Mouse (Mus musculus) activated CD4-positive, CD25-positive, alpha-beta regulatory T cell, adult 4 months (primary cell): ENCODE results near the gene Wdr3. TPM values are rescaled to one million over a fixed set of nuclear protein-coding genes. Genes with fewer than 3 reads are reported as not detected.

Source experiments
- ATAC-seq: one replicate; pipeline ENCODE4 v1.8.0; 2017
- polyA plus RNA-seq, 2 experiments: library from polyadenylated mRNA; unstranded; fragments of 100-300 nt; shearing (Covaris generic); gene quantifications; one replicate each; pipeline ENCODE4 v1.2.1; 2017

Gene Wdr3
- polyA plus RNA-seq: 10 to 100 TPM; 30.9 to 41.0 TPM

DNA sequence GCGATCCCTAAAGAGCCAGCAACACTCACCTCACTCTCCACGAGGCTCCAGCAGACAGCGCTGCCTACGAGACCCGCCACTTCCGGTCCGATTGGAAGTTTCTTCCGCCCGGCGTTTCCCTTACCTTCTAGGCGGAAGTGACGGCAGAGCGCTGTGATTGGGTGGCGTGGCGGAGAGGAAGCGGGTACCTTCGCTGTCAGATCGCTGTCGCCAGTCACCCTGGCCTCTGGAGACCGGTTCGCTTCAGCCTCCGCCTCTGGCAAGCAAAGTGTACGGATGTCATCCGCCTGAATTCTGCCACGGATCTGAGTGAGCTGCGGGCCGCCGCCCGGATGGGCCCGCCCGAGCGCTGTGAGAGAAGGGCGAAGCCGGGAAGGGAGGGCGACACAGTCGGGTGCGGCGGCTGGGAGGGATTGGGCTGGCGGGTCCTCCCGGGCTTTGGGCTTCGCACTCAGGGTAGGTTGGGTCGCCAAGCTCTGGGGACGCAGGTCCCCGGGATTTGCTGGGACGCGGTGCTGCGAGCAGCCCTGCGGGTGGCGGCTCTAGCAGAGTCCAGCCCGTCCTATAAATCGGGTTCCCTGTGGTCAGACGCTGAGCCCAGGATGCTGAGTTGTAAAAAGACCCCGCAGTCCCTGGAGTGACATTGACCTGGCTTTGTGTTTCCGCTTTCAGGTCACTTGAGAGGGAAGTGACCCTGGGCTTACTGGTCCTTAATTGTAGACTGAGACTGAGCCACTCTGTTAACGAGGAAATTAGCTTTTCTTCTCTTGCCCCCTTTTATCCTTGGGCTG is at the start of gene Wdr3, which contains the start of gene Gdap2:
Gene Wdr3, minus strand, starts transcription at position 93 of the 791 bp plus-strand sequence.
Gene Gdap2, plus strand, starts transcription at position 67 of the 791 bp plus-strand sequence.
- ATAC-seq: peak; percentile 99

DNA sequence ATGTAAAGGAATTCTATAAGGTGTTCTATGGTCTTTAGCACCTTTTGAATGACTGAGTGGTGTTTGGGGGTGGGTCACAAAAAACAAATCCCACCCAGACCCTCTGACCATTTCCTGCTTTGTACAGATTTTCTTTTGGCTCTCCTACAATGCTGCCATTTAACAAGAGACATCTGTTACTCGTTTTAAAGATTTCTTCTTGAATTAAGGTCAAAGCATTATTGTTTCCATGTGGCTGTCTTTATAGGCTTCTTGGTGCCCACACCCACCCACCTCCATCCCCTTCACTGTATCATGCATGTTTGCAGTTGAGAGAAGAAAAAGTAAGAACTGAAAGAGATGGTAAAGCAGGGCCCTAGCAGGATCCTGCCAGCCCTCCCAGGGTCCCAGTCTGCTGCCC is 44.8 kb upstream of the Wdr3 start:
- no peak for ATAC-seq

GRCm38 (mm10) chr3:100201554-100201953 is 39.3 kb upstream of the Wdr3 start:
- no peak for ATAC-seq

GRCm38 (mm10) chr3:100194210-100194609 is 32.0 kb upstream of the Wdr3 start:
- no peak for ATAC-seq

GRCm38 (mm10) chr3:100189861-100190260 is 27.7 kb upstream of the Wdr3 start:
- no peak for ATAC-seq

- no peak for ATAC-seq
Observed at GRCm38 (mm10) chr3:100189444-100189843, 27.2 kb upstream of the Wdr3 start.

DNA sequence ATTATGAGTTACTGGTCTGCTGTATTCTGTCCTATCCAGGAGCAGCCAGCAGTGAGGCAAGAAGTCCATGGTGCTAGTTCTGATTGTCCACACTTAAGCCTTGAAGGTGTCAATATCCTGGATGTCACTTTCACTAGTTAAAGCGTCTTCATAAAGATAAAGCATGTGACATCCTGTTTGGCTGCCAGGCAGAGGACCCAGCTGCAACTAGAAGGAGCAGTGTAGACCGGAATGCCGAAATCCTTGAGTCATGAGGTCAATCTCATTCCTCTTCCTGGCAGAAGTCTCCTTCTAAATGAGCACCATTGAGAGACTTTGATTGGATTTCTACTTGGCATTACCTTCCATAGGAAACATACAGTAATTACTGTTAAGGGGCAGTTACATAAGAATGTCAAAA is 18.3 kb upstream of the Wdr3 start:
- ATAC-seq: no peak

GRCm38 (mm10) chr3:100176031-100176430 is 13.8 kb upstream of the Wdr3 start:
- ATAC-seq: no peak

DNA sequence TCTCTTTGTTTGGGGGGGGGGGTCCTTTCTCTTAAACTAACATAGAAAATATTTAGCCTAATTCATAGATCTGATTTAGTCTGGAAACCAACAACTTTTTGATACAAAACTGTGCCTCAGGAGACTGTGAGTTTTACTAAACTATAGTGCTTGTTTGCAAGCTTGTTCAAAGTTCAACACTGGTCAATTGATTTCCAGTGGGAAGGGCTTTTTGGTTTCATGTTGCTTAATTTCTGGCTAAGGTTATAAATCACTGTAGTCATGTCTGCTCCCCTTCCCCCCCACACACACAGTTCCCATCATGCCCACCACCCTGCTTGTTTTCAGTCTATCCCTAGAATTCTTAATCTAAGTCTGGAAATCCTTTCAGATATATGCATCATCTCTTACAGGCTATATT is 2.8 kb upstream of the Wdr3 start:
- ATAC-seq: no peak

DNA sequence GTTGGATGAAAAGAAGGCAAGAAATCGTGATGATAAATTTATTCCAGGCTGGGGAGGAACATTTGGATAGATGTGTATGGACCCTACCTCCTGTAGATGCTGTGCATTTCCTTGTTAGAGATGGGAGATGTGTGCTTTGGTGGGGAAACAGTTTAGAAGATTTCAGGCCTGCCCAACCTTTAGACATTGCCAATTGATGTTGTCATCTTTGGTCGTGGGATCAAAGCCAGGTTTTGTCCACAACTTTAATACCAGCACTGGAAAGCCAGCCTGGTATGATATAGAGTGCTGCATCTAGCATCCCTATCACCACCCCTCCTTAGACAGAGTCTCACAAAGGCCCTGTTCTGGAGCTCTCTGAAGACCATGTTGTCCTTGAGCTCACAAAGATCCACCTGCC is 1.3 kb upstream of the Wdr3 start:
- no peak for ATAC-seq

DNA sequence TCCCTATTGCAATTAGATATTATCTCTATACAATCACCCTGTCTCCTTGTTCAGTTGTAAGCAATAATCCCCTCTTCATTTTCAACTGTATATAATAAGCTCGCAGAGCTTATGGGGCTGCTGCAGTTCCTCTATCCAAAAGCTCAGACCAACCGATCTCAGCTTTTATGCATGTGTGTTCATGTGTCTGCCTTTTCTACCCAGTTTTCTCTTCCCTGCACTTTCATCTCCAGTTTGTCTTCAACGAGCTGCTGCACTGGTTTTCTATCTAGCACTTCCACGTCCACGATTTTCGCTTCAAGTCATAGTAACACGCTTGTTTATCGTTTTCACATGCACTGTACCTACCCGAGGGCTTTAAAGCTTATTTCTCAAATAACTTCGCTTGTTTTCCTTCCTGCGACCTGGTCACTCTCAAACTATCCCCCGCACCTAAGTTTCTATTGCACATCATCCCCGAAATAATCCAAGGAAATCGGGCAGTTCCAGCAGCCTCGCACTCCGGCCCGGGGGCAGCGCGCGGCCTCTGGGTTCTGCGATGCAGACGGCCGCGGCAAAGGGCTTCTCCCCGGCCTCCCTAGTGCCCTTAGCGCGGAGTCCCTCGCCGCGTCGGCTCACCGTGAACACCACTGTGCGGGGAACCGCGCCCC is 417 bp downstream of the Wdr3 start:
- ATAC-seq: no peak

- ATAC-seq: no peak
Observed at GRCm38 (mm10) chr3:100160682-100161445, 1.3 kb downstream of the Wdr3 start.

- ATAC-seq: no peak
Observed at GRCm38 (mm10) chr3:100122445-100122844, 39.8 kb downstream of the Wdr3 start.

- no peak for ATAC-seq
Observed at GRCm38 (mm10) chr3:100121961-100122360, 40.2 kb downstream of the Wdr3 start.

GRCm38 (mm10) chr3:100118681-100119080 is 43.5 kb downstream of the Wdr3 start:
- no peak for ATAC-seq

GRCm38 (mm10) chr3:100106736-100107135 is 55.5 kb downstream of the Wdr3 start:
- ATAC-seq: no peak

GRCm38 (mm10) chr3:100102386-100103092 is 59.7 kb downstream of the Wdr3 start:
- ATAC-seq: no peak

Other genes with a start within 250 kb of the Wdr3 start
- 10 to 100 TPM; 31.6 to 39.2 TPM for gene Gdap2, start within 50 bp of the Wdr3 start, polyA plus RNA-seq